Mouse (Mus musculus): ENCODE data around the gene Letm1.

DNA sequence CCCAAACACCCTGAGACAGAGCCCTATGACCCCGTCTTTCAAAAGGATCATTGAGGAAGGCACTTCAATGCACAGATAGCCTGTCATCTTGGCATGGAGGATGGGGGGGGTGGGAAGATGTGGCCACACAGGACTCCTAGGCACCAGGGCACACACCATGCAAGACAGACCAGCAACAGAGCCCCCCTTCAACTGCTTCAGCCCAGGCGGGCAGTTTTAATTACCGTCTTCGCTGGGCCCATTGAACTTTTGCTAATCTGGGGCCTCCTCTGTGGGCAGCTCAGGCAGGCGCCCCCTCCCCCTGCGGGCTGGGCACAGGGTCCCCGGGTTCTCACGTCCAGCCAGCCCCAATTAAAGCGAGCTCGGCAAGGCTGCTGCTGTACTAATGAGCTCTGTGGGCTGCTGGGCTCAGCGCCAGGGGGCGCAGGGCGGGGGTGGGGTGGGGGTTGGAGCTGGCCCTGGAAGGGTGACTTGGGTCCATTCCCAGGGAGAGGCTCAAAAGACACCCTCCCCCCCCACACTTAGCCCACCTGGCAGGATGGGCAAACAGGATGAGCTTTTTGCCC is 84.6 kb downstream of the Letm1 start:
- TF ChIP-seq CTCF (IDR thresholded peaks at IDR 0.05), result no peak
- no peak for TF ChIP-seq POLR2A (IDR thresholded peaks at IDR 0.05; ENCODE audit: insufficient read depth, low read depth, low read length)
